Mouse (Mus musculus): ENCODE data around the gene Eif4a1.
A peak's percentile ranks its signal among the peaks of the same experiment; 100 is the strongest.

The Eif4a1 gene

GRCm38 (mm10) chr11:69679144-69679543 is 6.9 kb upstream of the Eif4a1 start:
- DNase-seq (ENCODE audit: low read depth, low spot score) = no peak

- no peak for DNase-seq (ENCODE audit: low read depth, low spot score)
These were observed 498 bp downstream of the Eif4a1 start for GRCm38 (mm10) chr11:69671726-69672124.

DNA sequence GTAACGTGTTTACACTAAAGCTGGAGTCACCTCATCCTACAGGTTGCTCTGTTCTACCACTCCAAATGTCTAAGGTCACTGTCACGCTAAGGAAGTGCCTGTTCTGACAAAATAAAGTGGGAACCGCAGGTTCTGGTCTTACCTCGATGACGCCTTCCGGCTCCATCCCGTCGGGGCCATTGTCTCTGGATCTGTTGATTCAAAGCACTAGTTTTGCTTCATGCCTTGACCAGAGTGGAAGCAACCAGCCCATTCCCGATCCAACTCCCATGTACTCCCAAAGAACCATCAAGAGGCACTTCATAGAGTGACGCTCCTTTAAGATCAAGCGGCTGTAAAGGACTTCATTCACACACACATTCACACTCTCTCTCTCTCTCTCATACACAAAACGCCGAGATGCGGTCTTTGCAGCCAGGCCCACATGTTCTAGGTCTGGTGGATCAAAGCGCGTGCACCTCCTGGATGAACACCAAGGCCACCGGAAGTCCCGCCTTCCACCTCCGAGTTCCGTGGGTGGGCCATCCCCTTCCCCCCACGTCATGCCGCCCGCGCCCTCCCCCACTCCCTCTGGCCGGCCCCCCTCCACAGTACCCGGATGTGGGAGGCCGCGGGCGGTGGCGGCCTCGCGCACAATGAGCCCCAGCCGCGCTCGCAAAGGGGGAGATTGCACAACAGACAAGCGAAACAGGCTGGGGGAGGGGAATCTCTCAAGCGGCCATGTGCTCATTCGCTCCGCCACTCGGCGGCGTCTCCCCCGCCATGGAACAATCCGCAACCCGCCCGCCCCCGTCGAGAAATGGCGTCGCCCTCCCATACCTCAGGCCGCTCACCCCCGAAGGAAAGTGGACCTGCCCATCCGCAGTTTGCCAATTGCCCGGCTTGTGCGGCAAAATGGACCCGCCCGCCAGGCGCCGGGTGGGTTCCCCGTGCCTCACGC is 1.2 kb downstream of the Eif4a1 start:
- DNase-seq (ENCODE audit: low read depth, low spot score) = peak; percentile 95

DNA sequence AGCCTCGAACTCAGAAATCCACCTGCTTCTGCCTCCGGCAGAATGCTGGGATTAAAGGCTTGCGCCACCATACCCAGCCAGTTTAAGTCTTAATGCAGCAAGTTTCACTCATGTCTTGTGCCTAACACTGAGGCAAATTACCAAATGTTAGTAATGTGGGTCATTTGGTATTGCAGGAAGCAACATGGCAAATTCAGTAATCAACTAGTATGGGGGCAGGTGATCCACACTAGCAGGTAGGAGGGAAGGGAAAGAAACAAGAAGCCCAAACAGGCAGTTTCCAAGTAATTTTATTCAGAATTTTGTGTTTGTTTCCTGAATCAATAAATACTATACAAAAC is 5.6 kb downstream of the Eif4a1 start:
- DNase-seq (ENCODE audit: low read depth, low spot score) = no peak

DNA sequence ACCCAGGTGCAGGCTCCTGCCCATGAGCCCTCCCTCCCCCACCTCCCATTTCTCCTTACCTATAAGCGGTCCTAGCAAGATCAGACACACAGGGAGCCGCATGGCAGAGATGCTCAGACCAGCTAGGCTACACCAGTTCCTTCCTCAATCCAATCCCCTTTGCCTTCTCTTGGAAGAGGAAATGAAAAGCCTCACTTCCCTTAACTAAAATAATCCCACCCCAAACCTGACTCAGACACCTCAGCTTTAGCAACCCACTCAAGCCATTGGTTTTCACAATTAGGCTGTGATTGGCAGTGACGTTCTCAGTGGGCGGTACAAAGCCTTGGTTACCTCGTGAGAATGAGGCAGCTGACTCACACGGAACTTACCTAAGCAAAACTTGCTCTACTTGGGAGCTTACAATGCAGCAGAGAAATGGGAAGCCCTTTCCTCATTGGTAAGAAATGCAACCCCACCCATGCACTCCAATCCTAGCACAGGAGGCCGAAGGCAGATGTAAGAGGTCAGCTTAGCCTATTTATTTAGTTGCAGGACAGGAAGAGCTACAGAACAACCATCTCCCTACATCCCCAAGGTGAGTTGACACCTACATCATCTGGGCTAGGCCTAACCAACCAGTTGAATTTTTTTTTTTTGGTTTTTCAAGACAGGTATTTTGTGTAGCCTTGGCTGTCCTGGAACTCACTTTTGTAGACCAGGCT is 6.1 kb downstream of the Eif4a1 start, which contains the start of gene Cd68:
TSS of gene Cd68 (minus strand) at position 193 of the 704 bp plus-strand sequence.
- DNase-seq (ENCODE audit: low read depth, low spot score) = no peak

GRCm38 (mm10) chr11:69665457-69665960 is 6.7 kb downstream of the Eif4a1 start:
- DNase-seq (ENCODE audit: low read depth, low spot score) = no peak

GRCm38 (mm10) chr11:69664841-69665240 is 7.4 kb downstream of the Eif4a1 start:
- no peak for DNase-seq (ENCODE audit: low read depth, low spot score)

DNA sequence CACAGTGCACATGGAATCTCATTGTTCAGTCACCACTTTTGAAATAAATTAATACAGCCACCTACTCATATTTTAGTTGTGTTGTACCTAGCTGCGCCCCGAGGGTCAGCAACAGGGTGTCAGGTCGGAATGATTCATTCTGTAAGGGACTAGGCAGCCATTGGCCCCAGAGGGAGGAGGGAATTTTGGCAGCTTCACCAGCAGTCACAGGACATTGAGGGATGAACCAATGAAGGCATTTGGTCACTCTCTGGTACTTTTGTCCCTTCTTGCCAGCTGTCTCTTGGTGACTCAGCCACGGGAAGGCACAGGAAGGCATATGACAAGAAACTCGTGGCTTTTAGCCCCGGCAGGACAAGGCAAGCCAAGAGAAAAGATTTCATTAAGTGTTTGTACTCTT is 8.4 kb downstream of the Eif4a1 start:
- no peak for DNase-seq (ENCODE audit: low read depth, low spot score)

GRCm38 (mm10) chr11:69662967-69663671 is 9.1 kb downstream of the Eif4a1 start:
- no peak for DNase-seq (ENCODE audit: low read depth, low spot score)

DNA sequence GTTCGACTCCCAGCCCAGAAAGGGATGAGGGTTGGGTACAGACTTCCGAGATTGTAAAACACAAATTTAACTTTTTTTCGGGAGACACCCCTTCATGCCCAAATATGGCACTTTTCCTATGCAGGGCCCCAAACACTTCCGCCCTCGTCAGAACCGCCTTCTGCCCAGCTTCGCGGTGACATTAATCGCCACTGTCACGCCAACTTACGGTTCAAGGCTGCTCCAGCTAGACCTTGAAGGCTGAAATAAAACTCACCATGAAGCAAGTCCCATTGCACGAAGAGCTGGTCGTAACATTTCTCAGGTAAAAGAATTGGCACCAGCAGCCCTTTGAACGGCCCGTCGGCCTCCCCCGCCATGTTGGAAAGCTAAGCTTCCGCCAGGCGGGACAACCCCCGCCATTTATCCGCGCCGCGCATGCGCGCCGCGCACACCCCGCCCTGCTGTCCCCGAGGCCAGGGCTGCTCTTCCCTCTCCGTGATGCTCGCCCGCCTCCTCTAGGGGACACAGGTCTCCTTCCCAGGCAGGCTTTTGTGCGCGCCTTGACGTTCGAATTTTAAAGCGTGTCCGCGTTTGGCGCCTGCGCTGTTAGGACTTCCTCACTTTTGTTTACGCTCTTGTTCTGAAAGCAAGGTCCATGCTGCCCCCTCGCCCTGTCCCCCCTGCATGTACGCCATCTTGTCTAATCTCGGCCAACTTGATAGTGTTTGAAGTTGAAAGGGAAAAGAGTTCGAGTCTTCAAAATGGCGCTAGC is 9.8 kb downstream of the Eif4a1 start, which contains the start of gene Mpdu1:
TSS of gene Mpdu1 (minus strand) at position 430 of the 754 bp plus-strand sequence.
- DNase-seq (ENCODE audit: low read depth, low spot score) = peak; percentile 95

DNA sequence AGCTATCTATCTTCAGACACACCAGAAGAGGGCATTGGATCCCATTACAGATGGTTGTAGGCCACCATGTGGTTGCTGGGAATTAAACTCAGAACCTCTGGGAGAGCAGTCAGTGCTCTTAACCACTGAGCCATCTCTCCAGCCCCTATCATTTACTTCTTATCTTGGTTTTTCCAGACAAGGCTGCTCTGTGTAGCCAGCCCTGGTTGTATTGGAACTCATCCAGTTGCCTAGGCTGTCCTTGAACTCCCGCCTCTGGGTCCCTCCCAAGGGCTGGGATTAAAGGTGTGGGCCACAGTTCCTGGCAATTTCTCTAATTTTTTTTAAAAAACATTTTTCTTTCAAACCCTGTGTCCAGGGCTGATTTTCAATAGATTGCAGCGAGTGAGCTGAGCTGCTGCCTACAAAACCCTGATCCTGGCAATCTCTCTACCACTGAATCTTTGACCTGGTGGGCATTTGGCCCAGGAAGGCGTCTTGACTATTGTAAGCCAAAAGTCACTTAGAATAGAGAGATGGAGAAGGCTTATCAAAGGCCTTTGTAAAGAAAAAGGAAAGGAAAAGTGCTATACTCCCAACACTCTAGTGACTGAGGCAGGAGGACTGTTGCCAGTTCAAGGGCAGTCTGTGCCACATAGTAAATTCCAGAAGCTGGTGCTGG is 10.9 kb downstream of the Eif4a1 start:
- no peak for DNase-seq (ENCODE audit: low read depth, low spot score)

- DNase-seq (ENCODE audit: low read depth, low spot score) = no peak
These were observed 14.8 kb downstream of the Eif4a1 start for GRCm38 (mm10) chr11:69657462-69657881.

DNA sequence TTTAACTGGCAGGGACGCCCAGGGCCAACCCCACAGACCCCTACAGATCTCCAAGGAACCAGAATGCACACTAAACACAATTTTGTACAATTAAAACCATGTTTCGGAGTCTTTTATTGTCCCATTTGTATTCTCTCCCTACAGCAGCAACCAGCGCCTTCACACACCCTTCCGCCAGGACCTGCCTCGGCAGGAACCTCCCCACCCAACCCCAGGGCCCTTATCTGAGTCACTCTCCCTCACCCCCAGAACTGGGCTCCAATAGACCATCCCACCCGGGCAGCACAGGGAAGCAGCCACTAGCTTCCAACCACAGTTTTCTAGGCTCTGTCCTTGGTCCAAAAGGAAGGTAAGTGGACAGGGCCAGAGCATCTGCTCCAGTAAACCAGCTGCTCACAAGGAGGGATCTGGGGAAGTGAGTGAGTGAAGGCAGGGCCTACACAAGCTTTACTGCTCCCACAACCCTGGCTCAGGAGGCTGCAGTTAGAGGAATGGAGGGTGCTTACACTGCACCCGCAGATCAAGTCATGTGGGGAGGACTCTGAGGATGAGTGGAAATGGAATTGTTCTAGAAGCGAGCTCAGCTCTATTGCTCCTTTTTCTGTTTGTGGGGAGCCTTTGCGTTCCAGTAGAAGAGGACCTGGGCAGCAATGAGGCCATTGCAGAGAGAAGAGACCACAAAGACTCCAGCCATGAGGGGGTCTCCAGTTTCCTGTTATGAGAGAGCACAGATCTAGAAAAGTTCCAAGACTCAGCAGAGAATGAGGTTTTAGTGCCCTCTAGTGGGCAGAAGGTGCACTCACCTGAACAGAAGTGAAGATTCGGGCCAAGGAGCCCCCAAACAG is 15.4 kb downstream of the Eif4a1 start:
- DNase-seq (ENCODE audit: low read depth, low spot score) = peak; percentile 60

DNA sequence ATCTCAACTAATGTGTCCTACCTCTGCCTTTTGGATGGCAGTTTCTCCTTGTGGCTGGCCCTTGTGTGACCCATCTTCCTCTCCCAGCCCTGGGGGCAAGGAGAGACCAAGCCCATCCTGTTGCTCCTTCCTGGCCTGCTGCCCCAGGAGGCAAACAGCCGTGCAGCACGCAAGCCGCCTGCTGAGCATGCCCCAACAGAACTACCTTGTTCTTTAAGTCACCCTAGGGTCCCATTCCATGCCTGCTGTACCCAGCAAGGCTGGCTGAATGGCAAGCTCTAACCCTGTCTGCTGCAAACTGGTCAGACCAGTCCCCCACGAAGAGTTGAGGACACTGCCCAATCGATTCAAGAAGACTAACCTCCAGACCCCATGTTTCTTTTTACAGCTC is 16.2 kb downstream of the Eif4a1 start:
- DNase-seq (ENCODE audit: low read depth, low spot score) = no peak

DNA sequence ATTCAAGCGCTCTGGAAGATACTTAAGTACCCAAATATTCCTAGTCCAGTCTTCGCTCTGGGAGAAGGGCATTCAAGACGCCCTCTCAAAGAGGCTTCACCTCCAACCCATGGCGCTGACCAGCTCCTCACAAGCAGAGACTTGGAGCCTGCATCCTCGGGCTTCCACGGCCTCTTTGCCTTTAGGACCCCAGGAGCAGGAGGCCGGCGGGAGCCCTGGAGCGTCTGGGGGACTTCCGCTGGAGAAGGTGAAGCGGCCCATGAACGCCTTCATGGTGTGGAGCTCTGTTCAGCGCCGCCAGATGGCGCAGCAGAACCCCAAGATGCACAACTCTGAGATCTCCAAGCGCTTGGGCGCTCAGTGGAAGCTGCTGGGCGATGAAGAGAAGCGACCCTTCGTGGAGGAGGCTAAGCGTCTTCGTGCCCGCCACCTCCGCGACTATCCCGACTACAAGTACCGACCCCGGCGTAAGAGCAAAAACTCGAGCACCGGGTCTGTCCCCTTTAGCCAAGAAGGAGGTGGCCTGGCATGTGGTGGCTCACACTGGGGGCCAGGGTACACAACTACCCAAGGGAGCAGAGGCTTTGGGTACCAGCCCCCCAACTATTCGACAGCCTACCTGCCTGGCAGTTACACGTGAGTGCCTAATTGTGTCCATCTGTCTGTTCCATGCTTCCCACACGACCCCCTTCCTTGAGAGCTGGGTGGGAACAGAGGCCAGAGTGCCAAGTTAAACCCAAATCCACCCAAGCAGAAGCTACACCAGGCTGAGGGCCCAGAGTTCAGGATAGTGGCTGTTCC is 16.8 kb downstream of the Eif4a1 start, which contains the start of gene Sox15:
TSS of gene Sox15 (plus strand) at position 51 of the 801 bp plus-strand sequence.
- DNase-seq (ENCODE audit: low read depth, low spot score) = peak; percentile 66

GRCm38 (mm10) chr11:69654760-69655159 is 17.5 kb downstream of the Eif4a1 start:
- no peak for DNase-seq (ENCODE audit: low read depth, low spot score)

DNA sequence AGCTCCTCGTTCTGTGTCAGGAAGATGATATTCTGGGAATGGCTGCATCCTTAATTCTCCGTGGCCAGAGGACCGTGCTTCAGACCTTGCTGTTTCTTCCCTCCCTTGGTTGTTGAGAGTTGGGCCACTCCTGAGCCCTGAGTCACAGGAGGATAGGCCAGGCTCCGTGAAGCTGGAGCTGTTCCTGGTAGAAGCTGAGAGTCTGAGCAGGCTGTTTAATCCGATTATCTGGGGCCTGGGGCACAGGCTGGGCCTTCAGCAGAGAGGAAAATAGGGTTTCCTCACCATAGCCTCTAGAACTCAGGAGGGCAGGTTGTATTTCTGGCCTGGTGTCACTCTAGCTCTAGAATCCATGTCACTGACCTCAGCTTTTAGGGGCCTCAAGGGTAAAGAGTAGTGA is 18.8 kb downstream of the Eif4a1 start:
- DNase-seq (ENCODE audit: low read depth, low spot score) = peak; percentile 62

GRCm38 (mm10) chr11:69645860-69646259 is 26.4 kb downstream of the Eif4a1 start:
- no peak for DNase-seq (ENCODE audit: low read depth, low spot score)

- DNase-seq (ENCODE audit: low read depth, low spot score) = no peak
These were observed 36.8 kb downstream of the Eif4a1 start for GRCm38 (mm10) chr11:69635471-69635870.

All from retina, postnatal 7 days (tissue).